In the genomic region with DNA sequence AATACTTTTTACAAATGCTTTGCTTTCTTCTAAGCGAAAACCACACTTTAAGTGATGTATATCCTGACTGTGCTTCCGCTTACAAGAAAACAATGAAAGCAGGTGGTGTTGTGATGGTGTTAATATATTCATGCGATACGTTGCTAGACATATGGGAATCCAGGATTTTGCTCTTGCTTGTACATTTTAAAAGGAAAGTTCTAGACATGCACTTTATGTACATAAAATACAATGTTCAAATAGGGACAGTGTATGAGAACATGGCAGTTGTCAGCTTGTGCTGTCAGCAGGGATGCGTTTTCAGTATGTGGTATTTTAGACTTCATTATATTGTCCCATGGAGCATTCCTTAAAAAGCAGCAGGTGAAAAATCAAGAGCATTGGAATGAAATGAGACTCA, we compare ENCODE assay signal across 14 mouse cellular contexts.
"Had no signal": no experiment of that assay in that cellular context is flagged by ENCODE, and none has a peak within 500 bp of the region (broad histone marks: within the 10 kb centered on the region; RNA-seq: fewer than 3 reads in every experiment).

No protein-coding gene starts in this region.

- H3K27me3 ChIP-seq: limb, embryonic 12.5 days; neural tube, embryonic 12.5 days had no signal

- H3K4me1 ChIP-seq: limb, embryonic 12.5 days; neural tube, embryonic 12.5 days had no signal

- H3K4me2 ChIP-seq: limb, embryonic 12.5 days; neural tube, embryonic 12.5 days had no signal

- H3K9ac ChIP-seq: limb, embryonic 12.5 days; liver, embryonic 14.5 days; neural tube, embryonic 12.5 days had no signal

- H3K4me3 ChIP-seq: layer of hippocampus, adult 2 months; limb, embryonic 12.5 days; neural tube, embryonic 12.5 days had no signal

- H3K9me3 ChIP-seq: limb, embryonic 12.5 days; neural tube, embryonic 12.5 days had no signal

- DNase-seq: kidney, adult 11 months; kidney, postnatal 10 days; kidney, postnatal 4 days; liver; lung, adult 18-20 months; retina, postnatal 1 day; right cerebral cortex, postnatal 4 days; spleen, adult 18-20 months; thymus, adult 2 months; thymus, postnatal 25 days had no signal

- H3K36me3 ChIP-seq: limb, embryonic 12.5 days; neural tube, embryonic 12.5 days had no signal

- H3K27ac ChIP-seq: layer of hippocampus, adult 2 months; limb, embryonic 12.5 days; liver, embryonic 14.5 days; neural tube, embryonic 12.5 days had no signal
